Mouse (Mus musculus) myocyte (in vitro differentiated cells): Measurements from ENCODE around the gene Lamc1.

Experiments
- CEBPB ChIP-seq: IDR thresholded peaks from 2 replicates; pipeline ENCODE4 v1.6.1; 2011; ENCODE audit warnings: mild to moderate bottlenecking, moderate library complexity; ENCODE audit not compliant: poor library complexity, insufficient read depth, severe bottlenecking
- E2F4 ChIP-seq: IDR thresholded peaks from one replicate; pipeline ENCODE4 v1.6.1; 2011; ENCODE audit warnings: mild to moderate bottlenecking, control low read depth, moderate library complexity; ENCODE audit not compliant: insufficient read depth
- POLR2A ChIP-seq: IDR thresholded peaks from one replicate; pipeline ENCODE4 v1.6.1; 2011; ENCODE audit warnings: low read depth, mild to moderate bottlenecking, control low read depth, moderate library complexity; ENCODE audit not compliant: insufficient read length
- POLR2AphosphoS2 ChIP-seq: IDR thresholded peaks from one replicate; pipeline ENCODE4 v1.6.1; 2011; ENCODE audit warnings: low read depth, control low read depth; ENCODE audit not compliant: insufficient read length
- USF1 ChIP-seq: IDR thresholded peaks from one replicate; pipeline ENCODE4 v1.6.1; 2011; ENCODE audit warnings: low read depth, mild to moderate bottlenecking, control low read depth, moderate library complexity

DNA sequence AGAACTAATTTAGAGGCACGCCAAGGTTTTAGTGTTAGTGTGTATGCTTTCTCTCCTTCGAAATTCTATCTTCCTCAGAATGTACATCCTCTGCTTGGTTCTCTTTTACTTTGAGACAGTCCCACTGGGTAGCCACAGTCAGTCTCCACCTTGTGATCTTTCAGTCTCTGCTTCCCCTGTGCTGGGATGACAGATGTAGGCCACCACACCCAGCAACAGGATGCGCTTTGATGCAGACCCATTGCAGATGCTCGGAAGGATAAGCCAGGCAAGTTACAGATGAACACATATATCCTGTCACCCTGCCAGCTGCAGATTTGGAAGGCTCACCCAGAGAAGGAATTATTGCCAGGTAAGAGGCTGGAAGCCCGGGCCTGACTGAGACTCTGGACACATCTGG, 47.2 kb upstream of the Lamc1 start:
- TF ChIP-seq POLR2A = no peak
- TF ChIP-seq CEBPB = no peak
- no peak for TF ChIP-seq USF1
- no peak for TF ChIP-seq POLR2AphosphoS2
- TF ChIP-seq E2F4 = no peak
